Mouse (Mus musculus): ENCODE results near the gene Stmn3. TPM values are rescaled to one million over a fixed set of nuclear protein-coding genes. Genes with fewer than 3 reads are reported as not detected.

Stmn3 gene
- not detected for polyA plus RNA-seq (2017; shearing (Covaris generic))

DNA sequence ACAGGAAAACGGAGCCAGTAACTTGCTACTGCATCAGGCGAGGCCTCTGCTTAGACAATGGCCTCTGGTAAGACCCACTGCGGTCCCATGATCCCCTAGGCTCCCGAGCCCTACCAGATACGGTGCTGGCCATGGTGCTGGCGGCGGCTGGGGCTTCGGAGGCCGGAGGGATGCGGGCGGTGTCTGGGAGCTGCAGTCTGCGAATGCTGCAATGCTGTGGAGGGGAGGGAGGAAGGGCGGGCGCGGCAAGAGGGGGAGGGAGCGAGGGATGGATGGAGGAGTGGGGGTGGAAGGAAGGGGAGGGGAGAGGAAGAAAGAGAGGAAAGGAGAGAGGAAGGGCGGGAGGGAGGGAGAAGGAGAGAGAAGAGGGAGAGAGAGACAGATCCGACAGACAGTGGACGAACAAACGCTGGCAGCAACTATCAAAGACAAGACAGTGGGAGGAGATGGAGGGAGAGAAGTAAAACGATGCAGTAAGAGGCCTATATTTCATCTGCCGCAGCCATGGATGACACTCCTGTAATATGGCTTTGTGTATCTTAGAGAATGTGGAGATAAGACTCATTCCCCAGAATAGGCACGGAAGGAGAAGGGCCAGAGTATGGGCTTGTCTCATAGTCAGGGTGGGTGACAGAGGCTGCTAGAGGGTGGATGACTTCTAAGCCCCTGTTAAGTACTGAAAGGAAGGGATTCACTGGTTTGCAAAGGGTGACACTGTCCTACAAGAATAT lies at the start of gene Stmn3:
TSS of gene Stmn3 (minus strand) at position 421 of the 731 bp plus-strand sequence.

DNA sequence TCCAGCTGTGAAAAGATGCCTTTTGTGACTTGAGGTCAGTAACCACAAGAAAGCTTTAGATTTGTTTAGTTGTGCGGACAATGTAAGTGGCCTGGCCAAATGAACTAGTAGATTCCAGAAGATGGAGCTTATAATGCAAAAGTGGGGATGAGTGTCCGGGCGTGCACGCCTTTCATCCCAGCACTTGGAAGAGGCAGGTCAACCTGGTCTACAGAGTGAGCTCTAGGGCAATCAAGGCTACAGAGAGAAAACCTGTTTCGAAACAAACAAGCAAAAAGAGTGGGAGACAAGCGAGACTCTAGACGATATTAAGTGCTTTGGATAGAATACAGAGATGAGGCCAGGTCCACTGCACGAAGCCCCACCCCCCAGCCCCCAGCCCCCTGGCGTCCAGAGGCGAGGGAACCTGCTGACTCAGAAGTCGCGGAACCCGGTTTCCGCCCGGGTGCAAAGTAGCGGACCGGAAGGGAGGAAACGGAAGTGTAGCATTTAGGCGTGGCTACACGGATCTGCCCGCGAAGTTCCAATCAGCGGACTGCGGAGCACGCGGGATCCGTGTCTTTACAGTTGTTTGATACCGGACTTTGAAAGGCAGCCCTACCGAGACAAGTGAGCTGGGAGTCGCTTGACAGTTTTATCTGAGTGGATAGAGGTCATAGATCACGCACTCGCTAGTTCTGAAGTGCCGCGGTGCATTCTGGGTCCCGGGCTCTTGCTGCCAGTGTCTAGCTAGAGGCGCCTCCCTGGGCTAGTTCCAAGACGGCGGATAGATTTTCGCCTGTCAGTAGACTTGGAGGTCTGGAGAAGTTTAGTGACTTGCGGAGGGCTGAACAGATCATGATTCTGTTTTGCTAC lies 5.2 kb upstream of the Stmn3 start, which contains the start of gene Rtel1:
TSS of gene Rtel1 (plus strand) at position 492 of the 855 bp plus-strand sequence.

DNA sequence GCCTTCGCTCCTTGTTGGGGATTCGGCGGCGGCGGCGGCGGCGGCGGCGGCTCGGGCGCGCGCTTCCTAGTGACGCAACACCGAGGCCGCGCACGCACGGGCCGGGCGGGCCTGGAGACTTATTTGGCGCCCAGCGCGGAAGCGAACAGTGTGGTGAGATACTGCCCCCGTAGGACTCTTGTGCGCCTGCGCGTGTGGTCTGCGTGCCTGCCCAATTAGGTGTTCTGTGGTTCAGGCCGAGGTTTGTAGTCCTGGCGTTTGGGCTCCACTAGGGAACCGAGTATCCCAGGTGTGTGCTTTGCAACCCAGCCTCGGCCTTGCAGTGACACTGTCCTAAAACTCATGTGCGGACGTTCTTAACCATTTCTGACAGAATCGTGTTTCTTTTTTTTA lies 26.3 kb downstream of the Stmn3 start, which contains the start of gene Gmeb2:
TSS of gene Gmeb2 (minus strand) at position 78 of the 393 bp plus-strand sequence.

Other genes starting within 250 kb of the Stmn3 start
- gene Kcnq2, start 179.2 kb downstream of the Stmn3 start, polyA plus RNA-seq (2017; shearing (Covaris generic)) = 0.14 TPM
- gene Eef1a2, start 157.5 kb downstream of the Stmn3 start, polyA plus RNA-seq (2017; shearing (Covaris generic)) = not detected
- gene Ppdpf, start 127.3 kb downstream of the Stmn3 start, polyA plus RNA-seq (2017; shearing (Covaris generic)) = 106 TPM
- gene Ptk6, start 111.7 kb downstream of the Stmn3 start, polyA plus RNA-seq (2017; shearing (Covaris generic)) = not detected
- 0.24 TPM for gene Srms, start 101.3 kb downstream of the Stmn3 start, polyA plus RNA-seq (2017; shearing (Covaris generic))
- gene Fndc11, start 94.5 kb downstream of the Stmn3 start, polyA plus RNA-seq (2017; shearing (Covaris generic)) = not detected
- 30.3 TPM for gene Helz2, start 72.5 kb downstream of the Stmn3 start, polyA plus RNA-seq (2017; shearing (Covaris generic))
- 30.5 TPM for gene Gmeb2, start 26.5 kb downstream of the Stmn3 start, polyA plus RNA-seq (2017; shearing (Covaris generic))
- 64.7 TPM for gene Rtel1, start 5.2 kb upstream of the Stmn3 start, polyA plus RNA-seq (2017; shearing (Covaris generic))
- 85.5 TPM for gene Zgpat, start 50.4 kb upstream of the Stmn3 start, polyA plus RNA-seq (2017; shearing (Covaris generic))
- 124 TPM for gene Arfrp1, start 50.9 kb upstream of the Stmn3 start, polyA plus RNA-seq (2017; shearing (Covaris generic))
- gene Lime1, start 65.6 kb upstream of the Stmn3 start, polyA plus RNA-seq (2017; shearing (Covaris generic)) = 301 TPM
- gene Zbtb46, start 144.9 kb upstream of the Stmn3 start, polyA plus RNA-seq (2017; shearing (Covaris generic)) = 16.9 TPM
- gene Abhd16b, start 178.7 kb upstream of the Stmn3 start, polyA plus RNA-seq (2017; shearing (Covaris generic)) = not detected
- 90.8 TPM for gene Tpd52l2, start 182.6 kb upstream of the Stmn3 start, polyA plus RNA-seq (2017; shearing (Covaris generic))
- gene Dnajc5, start 206.0 kb upstream of the Stmn3 start, polyA plus RNA-seq (2017; shearing (Covaris generic)) = 138 TPM

All from effector memory CD4-positive, alpha-beta T cell, adult 5 months (primary cell).